1 mouse cellular context compared by ENCODE assay signal in the genomic region with DNA sequence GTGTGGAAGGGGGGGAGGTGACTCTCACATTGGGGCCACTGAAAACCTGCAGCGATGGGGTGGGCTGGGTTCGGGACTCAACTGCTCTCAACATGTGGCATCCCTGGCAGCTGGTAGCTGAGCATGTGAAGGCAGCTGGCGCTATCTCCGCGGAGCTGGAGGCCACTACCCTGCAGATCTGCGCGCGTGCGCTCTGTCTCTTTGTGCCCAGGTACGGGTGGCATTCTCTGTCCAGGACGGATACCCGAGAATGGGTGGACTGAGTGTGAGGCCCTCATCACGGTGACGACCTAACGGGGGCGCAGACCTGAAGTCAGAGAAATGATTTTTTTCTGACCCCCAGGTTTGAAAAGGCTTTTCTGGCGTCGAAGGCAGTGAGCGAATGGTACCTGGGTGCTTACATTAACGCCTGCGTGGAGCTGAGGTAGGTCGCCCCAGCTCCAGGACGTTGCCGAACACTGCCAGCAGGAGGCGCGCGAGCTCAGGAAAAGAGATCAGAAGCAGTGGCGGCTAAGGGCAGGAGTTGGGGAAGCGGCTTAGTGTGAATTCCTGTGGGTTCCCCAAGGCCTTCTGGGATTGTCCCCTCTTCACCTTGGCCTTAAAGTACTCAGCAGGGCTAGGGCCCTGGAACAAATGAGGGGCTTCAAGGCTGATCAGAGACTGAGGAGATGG.
TF ChIP-seq lines count a peak whose summit lies in the region.

No protein-coding gene starts in this region.

TF ChIP-seq in myocyte, 11 proteins besides CTCF, POLR2A, EP300 and RAD21:
- TF ChIP-seq TCF12 (IDR thresholded peaks at IDR 0.05; ENCODE audit: insufficient read depth, poor library complexity, severe bottlenecking) (no peak), REST (IDR thresholded peaks at IDR 0.05; ENCODE audit: insufficient read depth, insufficient read length) (no peak), SRF (IDR thresholded peaks at IDR 0.05; ENCODE audit: control insufficient read depth, insufficient read length, low read depth) (peak; percentile 31)
